Mouse (Mus musculus) small intestine, adult 2 months (tissue): ENCODE measurements around the gene 1700001L19Rik. TPM values are rescaled to one million over a fixed set of nuclear protein-coding genes. Genes with fewer than 3 reads are reported as not detected.

Experiments
- H3K27ac ChIP-seq: fragments of 200-500 bp; 2 replicates; pipeline ENCODE4 v1.5.1; 2012; ENCODE audit warnings: low read depth, low read length, control low read depth, inconsistent platforms; ENCODE audit not compliant: insufficient read depth
- H3K27me3 ChIP-seq: fragments of 200-500 bp; 2 replicates; pipeline ENCODE4 v1.6.1; 2012; ENCODE audit warnings: mild to moderate bottlenecking, moderate library complexity, low read length, inconsistent platforms; ENCODE audit not compliant: control insufficient read depth, insufficient read depth
- H3K36me3 ChIP-seq: fragments of 200-500 bp; 2 replicates; pipeline ENCODE4 v1.6.1; 2012; ENCODE audit warnings: mild to moderate bottlenecking, low read length, control low read depth, inconsistent platforms; ENCODE audit not compliant: control insufficient read depth, insufficient read depth
- H3K4me1 ChIP-seq: fragments of 200-500 bp; 2 replicates; pipeline ENCODE4 v1.6.1; 2012; ENCODE audit warnings: low read length, inconsistent platforms, mixed read lengths; ENCODE audit not compliant: control insufficient read depth, insufficient read depth, insufficient read length
- H3K4me3 ChIP-seq: fragments of 200-500 bp; 2 replicates; pipeline ENCODE4 v1.5.1; 2012; ENCODE audit warnings: low read depth, mild to moderate bottlenecking, control low read depth, inconsistent platforms, low read length, moderate library complexity
- CTCF ChIP-seq: fragments of 200-500 bp; IDR thresholded peaks from 2 replicates; pipeline ENCODE4 v1.5.1; 2012; ENCODE audit warnings: low read depth, mild to moderate bottlenecking, control low read depth, inconsistent platforms, low read length, moderate library complexity, mixed read lengths; ENCODE audit not compliant: insufficient replicate concordance, insufficient read length; ENCODE audit errors: extremely low read depth
- POLR2A ChIP-seq: fragments of 200-500 bp; IDR thresholded peaks from 2 replicates; pipeline ENCODE4 v1.6.1; 2012; ENCODE audit warnings: low read depth, mild to moderate bottlenecking, control low read depth, inconsistent platforms, low read length, moderate library complexity
- WGBS: fragments of 180-500 bp; shearing (Covaris S2); methylation state at CpG from one replicate; pipeline ENCODE4 v1.1.7; 2018; 5-methylcytosine and 5-hydroxymethylcytosine counted together
- polyA plus RNA-seq: library from polyadenylated mRNA; depleted of rRNA; stranded (reverse); fragments of >200 nt; gene quantifications from 2 replicates; pipeline ENCODE4 v1.2.3, GENCODE M21; 2012

1700001L19Rik gene
- polyA plus RNA-seq, 1 experiment, result not detected

- no peak for TF ChIP-seq POLR2A
- no peak for TF ChIP-seq CTCF
- Histone ChIP-seq H3K27ac (no peak overlapping the region), H3K36me3 (peaks cover 58% of the 10 kb centered on the region), H3K4me1 (no peaks in the 10 kb centered on the region), H3K27me3 (no peaks in the 10 kb centered on the region), H3K4me3 (no peak overlapping the region)
Measured at GRCm38 (mm10) chr13:68588352-68588751, 8.9 kb upstream of the 1700001L19Rik start.

- H3K27me3 ChIP-seq, result no peaks in the 10 kb centered on the region
- H3K36me3 ChIP-seq, result peaks cover 23% of the 10 kb centered on the region
- WGBS, result 80% methylated on average over 1 of the region's 1 CpGs
- H3K4me3 ChIP-seq, result no peak overlapping the region
- no peak overlapping the region for H3K27ac ChIP-seq
- H3K4me1 ChIP-seq, result peaks cover 9% of the 10 kb centered on the region
- TF ChIP-seq CTCF, result no peak
- no peak for TF ChIP-seq POLR2A
Measured at GRCm38 (mm10) chr13:68593797-68594196, 3.4 kb upstream of the 1700001L19Rik start.

- 6% methylated on average over 13 of the region's 13 CpGs for WGBS
Measured at GRCm38 (mm10) chr13:68597667-68598066, 446 bp downstream of the 1700001L19Rik start.

GRCm38 (mm10) chr13:68598953-68599352 is 1.7 kb downstream of the 1700001L19Rik start:
- Histone ChIP-seq H3K4me1 (peaks cover 9% of the 10 kb centered on the region), H3K27ac (no peak overlapping the region), H3K36me3 (no peaks in the 10 kb centered on the region), H3K27me3 (no peaks in the 10 kb centered on the region), H3K4me3 (no peak overlapping the region)
- peak; percentile 18; the same call in 1 of the 2 replicates for TF ChIP-seq CTCF
- no peak for TF ChIP-seq POLR2A

More at GRCm38 (mm10) chr13:68597667-68598066, 446 bp downstream of the 1700001L19Rik start:
- Histone ChIP-seq H3K27me3 (no peaks in the 10 kb centered on the region), H3K27ac (no peak overlapping the region), H3K4me1 (peaks cover 9% of the 10 kb centered on the region), H3K4me3 (peak overlapping the region; percentile 49), H3K36me3 (no peaks in the 10 kb centered on the region)
- TF ChIP-seq POLR2A (no peak), CTCF (no peak)

GRCm38 (mm10) chr13:68601184-68601583 is 4.0 kb downstream of the 1700001L19Rik start:
- Histone ChIP-seq H3K27me3 (no peaks in the 10 kb centered on the region), H3K36me3 (no peaks in the 10 kb centered on the region), H3K27ac (no peak overlapping the region), H3K4me1 (peaks cover 10% of the 10 kb centered on the region), H3K4me3 (no peak overlapping the region)
- 28% methylated on average over 6 of the region's 6 CpGs for whole genome bisulfite sequencing
- TF ChIP-seq CTCF, result no peak
- TF ChIP-seq POLR2A, result no peak

- no peak overlapping the region for H3K27ac ChIP-seq
- H3K4me3 ChIP-seq, result no peak overlapping the region
- H3K36me3 ChIP-seq, result no peaks in the 10 kb centered on the region
- 71% methylated on average over 6 of the region's 6 CpGs for WGBS
- TF ChIP-seq CTCF, result no peak
- no peak for TF ChIP-seq POLR2A
- H3K27me3 ChIP-seq, result no peaks in the 10 kb centered on the region
- peaks cover 7% of the 10 kb centered on the region; the same call in 1 of the 2 replicates for H3K4me1 ChIP-seq
Measured at GRCm38 (mm10) chr13:68603085-68603484, 5.9 kb downstream of the 1700001L19Rik start.

GRCm38 (mm10) chr13:68605689-68606126 is 8.5 kb downstream of the 1700001L19Rik start:
- H3K4me1 ChIP-seq, result peaks cover 6% of the 10 kb centered on the region; the same call in 1 of the 2 replicates
- H3K36me3 ChIP-seq, result no peaks in the 10 kb centered on the region
- H3K27ac ChIP-seq, result no peak overlapping the region
- peak overlapping the region; percentile 49 for H3K4me3 ChIP-seq
- no peak for TF ChIP-seq CTCF
- 0 out of 2 replicates have a peak, but pooled peaks have one; percentile 30 for TF ChIP-seq POLR2A
- 3% methylated on average over 11 of the region's 11 CpGs for WGBS
- no peaks in the 10 kb centered on the region for H3K27me3 ChIP-seq
